Mouse (Mus musculus) heart, embryonic 15.5 days (tissue): ENCODE results near the gene Oprd1. TPM values are rescaled to one million over a fixed set of nuclear protein-coding genes. Genes with fewer than 3 reads are reported as not detected.

Source experiments
- ATAC-seq: fragments of 200-750 bp; cut with Nextera tagmentation; replicated peaks from 2 replicates; pipeline ENCODE4 v1.8.0; 2017; ENCODE audit warnings: low read depth, moderate TSS enrichment; ENCODE audit not compliant: insufficient number of reproducible peaks, insufficient read depth, low FRiP score
- H3K27ac ChIP-seq: fragments of 300-500 bp; sonication (generic); 2 replicates; pipeline ENCODE4 v1.5.1; 2015; ENCODE audit warnings: mild to moderate bottlenecking, inconsistent platforms
- H3K27me3 ChIP-seq: fragments of 300-500 bp; sonication (generic); 2 replicates; pipeline ENCODE4 v1.6.1; 2015; ENCODE audit warnings: inconsistent platforms
- H3K36me3 ChIP-seq: fragments of 300-500 bp; sonication (generic); 2 replicates; pipeline ENCODE4 v1.6.1; 2015; ENCODE audit warnings: mild to moderate bottlenecking, inconsistent platforms
- H3K4me1 ChIP-seq: fragments of 300-500 bp; sonication (generic); replicated peaks from 2 replicates; pipeline ENCODE4 v1.6.1; 2015; ENCODE audit warnings: inconsistent platforms
- H3K4me2 ChIP-seq: fragments of 300-500 bp; sonication (generic); 2 replicates; pipeline ENCODE4 v1.6.1; 2015; ENCODE audit warnings: inconsistent platforms, mild to moderate bottlenecking, moderate library complexity
- H3K4me3 ChIP-seq: fragments of 300-500 bp; sonication (generic); 2 replicates; pipeline ENCODE4 v1.5.1; 2015; ENCODE audit warnings: mild to moderate bottlenecking, inconsistent platforms
- H3K9ac ChIP-seq: fragments of 300-500 bp; sonication (generic); 2 replicates; pipeline ENCODE4 v1.6.1; 2015; ENCODE audit warnings: mild to moderate bottlenecking, inconsistent platforms
- H3K9me3 ChIP-seq: fragments of 300-500 bp; sonication (generic); replicated peaks from 2 replicates; pipeline ENCODE4 v1.6.1; 2016; ENCODE audit warnings: inconsistent platforms
- WGBS: fragments of 180-500 bp; shearing (Covaris S2); methylation state at CpG from one replicate; pipeline ENCODE4 v1.1.7; 2015; ENCODE audit warnings: mixed read lengths; 5-methylcytosine and 5-hydroxymethylcytosine counted together
- polyA plus RNA-seq: library from polyadenylated mRNA; unstranded; fragments of >200 nt; fragmentation: Nextera tagmentation; extraction: Ambion mirVana; gene quantifications from 2 replicates; pipeline ENCODE4 v1.2.1, GENCODE M21; 2015

Oprd1 gene
- polyA plus RNA-seq, 1 experiment from 2014 or later: 0.71 TPM

- 26% methylated on average over 53 of the region's 53 CpGs for WGBS
- Histone ChIP-seq H3K4me1 (peaks cover 8% of the 10 kb centered on the region), H3K27me3 (peaks cover 15% of the 10 kb centered on the region), H3K9ac (peak overlapping the region; percentile 32), H3K4me2 (peak overlapping the region; percentile 71), H3K4me3 (peak overlapping the region; percentile 44), H3K27ac (no peak overlapping the region), H3K36me3 (no peaks in the 10 kb centered on the region), H3K9me3 (no peaks in the 10 kb centered on the region)
- ATAC-seq: no peak
These were observed 30.7 kb downstream of the Oprd1 start for GRCm38 (mm10) chr4:132113411-132114095.

DNA sequence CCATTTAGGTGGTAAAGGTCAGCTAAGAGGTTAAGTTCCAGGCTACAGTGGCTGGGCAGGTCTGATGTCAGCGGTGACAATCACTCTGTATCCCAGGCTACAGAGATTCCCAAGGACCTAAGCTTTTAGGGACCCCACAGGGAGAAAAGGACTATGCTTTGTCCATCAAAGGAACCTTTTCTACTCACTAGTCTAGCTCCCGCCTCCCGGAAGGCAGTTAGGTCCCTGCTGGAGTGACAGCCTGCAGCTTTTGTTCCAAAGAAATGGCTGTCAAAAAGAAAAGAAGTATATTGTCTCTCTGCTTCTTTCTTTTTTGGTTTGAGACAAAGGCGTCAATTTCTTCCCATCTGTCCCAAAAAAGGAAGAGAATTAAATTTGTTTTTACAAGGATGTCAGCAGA is 33.1 kb downstream of the Oprd1 start:
- no peak for ATAC-seq
- Histone ChIP-seq H3K27me3 (peaks cover 15% of the 10 kb centered on the region), H3K9ac (no peak overlapping the region), H3K4me3 (no peak overlapping the region), H3K4me2 (no peak overlapping the region), H3K9me3 (no peaks in the 10 kb centered on the region), H3K4me1 (peaks cover 8% of the 10 kb centered on the region), H3K27ac (no peak overlapping the region), H3K36me3 (no peaks in the 10 kb centered on the region)
- 87% methylated on average over 4 of the region's 4 CpGs for WGBS

- 87% methylated on average over 7 of the region's 7 CpGs for WGBS
- H3K4me3 ChIP-seq: no peak overlapping the region
- H3K9ac ChIP-seq: no peak overlapping the region
- H3K27me3 ChIP-seq: peaks cover 5% of the 10 kb centered on the region
- H3K9me3 ChIP-seq: no peaks in the 10 kb centered on the region
- no peak for ATAC-seq
- H3K4me2 ChIP-seq: no peak overlapping the region
- no peak overlapping the region for H3K27ac ChIP-seq
- no peaks in the 10 kb centered on the region for H3K36me3 ChIP-seq
- peaks cover 2% of the 10 kb centered on the region for H3K4me1 ChIP-seq
These were observed 36.1 kb downstream of the Oprd1 start for GRCm38 (mm10) chr4:132108221-132108620.

DNA sequence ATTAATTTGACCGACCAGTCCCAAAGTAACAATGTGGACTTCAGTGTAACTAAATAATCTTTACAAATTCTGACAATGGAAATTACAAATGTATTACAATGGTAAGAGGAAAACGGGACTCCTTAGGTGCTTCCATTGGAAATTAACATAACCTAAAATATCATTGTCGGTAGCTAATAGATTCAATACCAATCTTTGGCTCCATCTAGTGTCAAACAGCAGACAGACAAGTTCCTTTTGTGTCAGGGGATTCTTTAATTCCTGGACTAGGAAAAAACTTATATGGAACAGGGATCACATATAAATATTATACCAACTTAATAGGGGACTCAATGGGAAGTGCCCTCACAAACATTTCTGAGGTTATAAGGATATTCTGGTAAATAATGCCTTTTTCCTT is 43.1 kb downstream of the Oprd1 start:
- Histone ChIP-seq H3K36me3 (no peaks in the 10 kb centered on the region), H3K27me3 (no peaks in the 10 kb centered on the region), H3K4me1 (peaks cover 6% of the 10 kb centered on the region), H3K4me2 (no peak overlapping the region), H3K27ac (no peak overlapping the region), H3K9me3 (no peaks in the 10 kb centered on the region), H3K9ac (no peak overlapping the region), H3K4me3 (no peak overlapping the region)
- 40% methylated on average over 3 of the region's 3 CpGs for WGBS
- ATAC-seq: no peak

DNA sequence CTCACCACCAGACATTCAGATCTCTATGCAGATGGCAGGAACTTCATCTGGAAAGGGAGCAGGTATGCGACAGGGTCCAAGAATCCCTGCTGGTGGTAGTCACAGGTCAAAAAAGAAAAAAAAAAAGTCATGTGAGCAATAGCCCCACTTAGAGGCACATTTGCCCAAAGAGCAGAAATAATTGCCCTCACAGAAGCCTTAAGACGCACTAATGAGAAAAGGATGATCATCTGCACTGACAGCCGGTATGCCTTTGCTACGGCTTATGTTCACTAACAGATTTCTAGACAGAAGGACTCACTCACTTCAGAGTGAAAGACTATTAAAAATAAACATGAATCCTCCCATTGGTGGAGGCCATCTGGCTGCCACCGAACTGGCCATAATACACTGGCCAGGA is 44.7 kb downstream of the Oprd1 start:
- H3K9me3 ChIP-seq: no peaks in the 10 kb centered on the region
- no peak overlapping the region for H3K9ac ChIP-seq
- H3K36me3 ChIP-seq: no peaks in the 10 kb centered on the region
- H3K27ac ChIP-seq: no peak overlapping the region
- no peak overlapping the region for H3K4me3 ChIP-seq
- peaks cover 6% of the 10 kb centered on the region for H3K4me1 ChIP-seq
- WGBS: 57% methylated on average over 5 of the region's 5 CpGs
- no peak overlapping the region for H3K4me2 ChIP-seq
- ATAC-seq: no peak
- H3K27me3 ChIP-seq: no peaks in the 10 kb centered on the region

DNA sequence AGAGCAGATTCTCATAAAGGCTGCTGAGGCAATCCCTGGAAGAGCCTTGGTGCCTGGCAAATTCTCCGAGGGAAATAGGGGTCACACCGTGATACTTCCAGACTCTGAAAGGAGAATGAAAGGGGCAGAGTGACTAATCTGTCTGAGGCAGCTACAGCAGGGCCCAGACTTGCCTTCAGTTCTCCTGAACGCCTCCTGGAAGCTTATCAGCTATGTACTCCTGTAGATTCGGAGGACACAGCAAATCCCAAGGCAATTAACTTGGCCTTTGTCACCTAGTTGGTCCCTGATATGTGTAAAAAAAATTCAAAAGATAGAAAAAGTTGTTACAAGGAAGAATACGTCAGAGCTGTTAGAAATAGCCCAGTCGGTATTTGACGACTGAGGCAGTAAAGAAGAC is 49.2 kb downstream of the Oprd1 start:
- H3K4me2 ChIP-seq: no peak overlapping the region
- H3K36me3 ChIP-seq: no peaks in the 10 kb centered on the region
- no peak overlapping the region for H3K27ac ChIP-seq
- peaks cover 6% of the 10 kb centered on the region for H3K4me1 ChIP-seq
- 58% methylated on average over 7 of the region's 7 CpGs for WGBS
- no peak for ATAC-seq
- no peak overlapping the region for H3K4me3 ChIP-seq
- no peaks in the 10 kb centered on the region for H3K9me3 ChIP-seq
- H3K27me3 ChIP-seq: no peaks in the 10 kb centered on the region
- no peak overlapping the region for H3K9ac ChIP-seq

- Histone ChIP-seq H3K4me1 (no peaks in the 10 kb centered on the region), H3K9me3 (no peaks in the 10 kb centered on the region), H3K27me3 (no peaks in the 10 kb centered on the region), H3K4me3 (no peak overlapping the region), H3K27ac (no peak overlapping the region), H3K9ac (no peak overlapping the region), H3K36me3 (no peaks in the 10 kb centered on the region), H3K4me2 (no peak overlapping the region)
- ATAC-seq: no peak
- 79% methylated on average over 5 of the region's 5 CpGs for WGBS
These were observed 50.4 kb downstream of the Oprd1 start for GRCm38 (mm10) chr4:132093928-132094327.

GRCm38 (mm10) chr4:132093136-132093535 is 51.1 kb downstream of the Oprd1 start:
- no peaks in the 10 kb centered on the region for H3K9me3 ChIP-seq
- H3K27ac ChIP-seq: no peak overlapping the region
- H3K9ac ChIP-seq: no peak overlapping the region
- no peaks in the 10 kb centered on the region for H3K36me3 ChIP-seq
- no peak overlapping the region for H3K4me3 ChIP-seq
- H3K4me2 ChIP-seq: no peak overlapping the region
- no peaks in the 10 kb centered on the region for H3K27me3 ChIP-seq
- 68% methylated on average over 6 of the region's 6 CpGs for WGBS
- no peaks in the 10 kb centered on the region for H3K4me1 ChIP-seq
- ATAC-seq: no peak

- Histone ChIP-seq H3K36me3 (no peaks in the 10 kb centered on the region), H3K9ac (no peak overlapping the region), H3K27ac (no peak overlapping the region), H3K4me3 (no peak overlapping the region), H3K4me1 (no peaks in the 10 kb centered on the region), H3K4me2 (no peak overlapping the region), H3K27me3 (no peaks in the 10 kb centered on the region), H3K9me3 (no peaks in the 10 kb centered on the region)
- WGBS: 18% methylated on average over 7 of the region's 7 CpGs
- no peak for ATAC-seq
These were observed 55.4 kb downstream of the Oprd1 start for GRCm38 (mm10) chr4:132088921-132089320.

- peaks cover under 1% of the 10 kb centered on the region; the same call in 1 of the 2 replicates for H3K4me1 ChIP-seq
- H3K4me2 ChIP-seq: no peak overlapping the region
- H3K27ac ChIP-seq: no peak overlapping the region
- WGBS: 85% methylated on average over 7 of the region's 7 CpGs
- ATAC-seq: no peak
- H3K9ac ChIP-seq: no peak overlapping the region
- no peaks in the 10 kb centered on the region for H3K9me3 ChIP-seq
- H3K36me3 ChIP-seq: no peaks in the 10 kb centered on the region
- H3K27me3 ChIP-seq: no peaks in the 10 kb centered on the region
- no peak overlapping the region for H3K4me3 ChIP-seq
These were observed 59.2 kb downstream of the Oprd1 start for GRCm38 (mm10) chr4:132085114-132085513.

- no peaks in the 10 kb centered on the region for H3K9me3 ChIP-seq
- no peak overlapping the region for H3K4me2 ChIP-seq
- H3K27ac ChIP-seq: no peak overlapping the region
- H3K4me3 ChIP-seq: no peak overlapping the region
- 62% methylated on average over 4 of the region's 4 CpGs for WGBS
- H3K9ac ChIP-seq: no peak overlapping the region
- peaks cover 39% of the 10 kb centered on the region for H3K4me1 ChIP-seq
- H3K27me3 ChIP-seq: no peaks in the 10 kb centered on the region
- H3K36me3 ChIP-seq: no peaks in the 10 kb centered on the region
- ATAC-seq: no peak
These were observed 63.7 kb downstream of the Oprd1 start for GRCm38 (mm10) chr4:132080492-132080983.
